Mouse (Mus musculus): ENCODE data around the gene Camta1.

Camta1 gene

DNA sequence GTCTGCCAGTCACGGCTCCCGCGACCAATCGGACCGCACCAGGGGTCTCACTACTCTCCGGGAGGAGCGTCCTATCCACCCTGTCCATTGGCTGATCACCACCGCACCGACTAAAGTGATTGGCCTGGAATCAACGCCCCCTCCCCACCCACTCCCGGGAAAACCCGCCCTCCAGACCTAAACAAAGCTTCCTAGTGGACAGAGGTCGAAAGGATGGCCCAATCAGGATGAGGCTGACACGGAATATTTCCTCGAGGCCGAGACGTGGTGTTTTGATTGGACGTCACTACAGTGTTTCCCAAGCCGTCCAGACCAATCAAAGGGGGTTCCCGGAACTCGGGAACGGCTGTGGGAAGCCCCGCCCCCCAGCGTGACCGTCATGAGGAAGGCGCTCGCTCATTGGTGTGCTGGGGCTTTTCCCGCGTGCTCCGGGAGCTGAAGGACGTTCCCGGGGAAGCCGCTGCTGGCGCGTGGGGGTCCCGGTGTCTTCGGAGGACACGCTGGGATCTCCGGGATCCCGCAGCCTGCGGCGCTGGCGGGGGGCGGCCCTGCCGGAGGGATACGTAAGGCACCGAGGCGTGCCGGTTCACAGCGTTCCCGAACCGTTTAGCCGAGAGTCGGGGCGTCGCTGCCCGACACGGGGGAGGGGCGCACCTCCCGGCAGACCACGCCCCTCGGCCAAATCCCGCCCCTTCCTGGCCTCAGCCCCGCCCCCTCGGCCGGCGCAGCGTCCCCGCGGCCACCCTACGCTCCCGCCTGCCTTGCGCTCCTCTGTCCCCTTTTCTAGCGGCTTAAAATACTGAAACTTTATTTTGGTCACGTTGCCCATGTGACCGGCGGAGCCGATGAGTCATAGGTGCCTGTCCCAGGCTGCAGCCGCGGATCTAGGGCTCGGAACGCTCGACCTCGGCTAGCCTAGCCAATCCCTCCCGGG is at the start of gene Camta1:
Gene Camta1 (minus strand): TSS at position 71 of the 934 bp plus-strand sequence.
- peak; percentile 99 for DNase-seq (ENCODE audit: low spot score in 2 of 2)

DNA sequence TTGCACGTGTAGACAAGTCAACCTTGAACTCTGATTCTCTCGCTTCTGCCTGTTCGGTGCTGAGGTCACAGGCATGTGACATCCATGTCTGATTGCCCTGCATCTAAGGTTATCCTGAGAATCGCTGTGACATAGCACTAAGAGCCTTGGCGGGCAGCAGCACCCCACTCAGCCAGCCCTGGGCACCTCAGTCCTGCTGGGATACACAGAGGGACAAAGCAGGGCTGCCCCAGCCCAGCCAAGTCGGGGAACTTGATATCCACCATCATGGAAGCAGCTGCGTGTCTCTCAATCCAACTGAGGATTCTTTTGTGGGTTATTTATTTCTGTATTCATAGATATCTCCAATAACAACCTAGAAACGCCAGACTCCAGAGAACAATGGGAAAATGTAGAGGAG is 47.1 kb upstream of the Camta1 start:
- DNase-seq (ENCODE audit: low spot score in 2 of 2), result no peak

- DNase-seq (ENCODE audit: low spot score in 2 of 2), result no peak
These were observed 46.1 kb upstream of the Camta1 start for GRCm38 (mm10) chr4:151907577-151908343.

DNA sequence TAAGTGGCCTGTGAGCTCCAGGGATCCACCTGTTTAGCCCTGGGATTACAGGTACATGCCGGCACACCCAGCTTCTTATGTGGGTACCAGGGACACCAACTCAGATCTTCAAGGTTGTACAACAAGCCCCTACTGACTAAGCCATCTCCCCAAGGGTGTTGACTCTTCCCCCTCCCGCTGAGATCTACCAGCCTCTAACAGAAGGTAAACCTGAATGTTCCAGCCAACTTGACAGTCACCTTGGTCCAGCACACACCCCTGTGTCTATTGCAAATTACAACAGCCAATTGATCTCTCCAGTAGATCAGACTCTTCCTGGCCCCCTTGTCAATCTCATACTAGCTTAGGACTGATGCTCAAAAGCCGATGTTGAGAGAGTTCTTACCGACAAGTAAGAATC is 43.9 kb upstream of the Camta1 start:
- DNase-seq (ENCODE audit: low spot score in 2 of 2), result no peak

DNA sequence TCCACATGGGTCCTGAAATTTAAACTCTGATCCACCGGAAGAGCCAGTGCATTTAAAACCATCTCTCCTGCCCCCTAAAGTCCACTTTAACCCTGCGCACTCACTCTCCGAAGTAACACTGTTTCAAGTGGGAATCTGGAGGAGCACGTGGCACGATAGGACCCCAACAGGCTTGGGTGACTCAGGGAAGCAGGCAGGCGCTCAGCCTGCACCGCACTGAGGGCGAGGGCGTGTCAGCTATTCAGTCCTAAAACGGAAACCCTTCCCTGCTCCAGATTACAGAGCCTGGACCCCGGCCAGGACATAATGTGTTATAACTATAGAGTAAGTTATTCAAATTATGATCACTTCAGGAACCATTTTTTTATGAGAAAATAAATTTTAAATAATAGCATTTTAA is 42.4 kb upstream of the Camta1 start:
- DNase-seq (ENCODE audit: low spot score in 2 of 2), result no peak

DNA sequence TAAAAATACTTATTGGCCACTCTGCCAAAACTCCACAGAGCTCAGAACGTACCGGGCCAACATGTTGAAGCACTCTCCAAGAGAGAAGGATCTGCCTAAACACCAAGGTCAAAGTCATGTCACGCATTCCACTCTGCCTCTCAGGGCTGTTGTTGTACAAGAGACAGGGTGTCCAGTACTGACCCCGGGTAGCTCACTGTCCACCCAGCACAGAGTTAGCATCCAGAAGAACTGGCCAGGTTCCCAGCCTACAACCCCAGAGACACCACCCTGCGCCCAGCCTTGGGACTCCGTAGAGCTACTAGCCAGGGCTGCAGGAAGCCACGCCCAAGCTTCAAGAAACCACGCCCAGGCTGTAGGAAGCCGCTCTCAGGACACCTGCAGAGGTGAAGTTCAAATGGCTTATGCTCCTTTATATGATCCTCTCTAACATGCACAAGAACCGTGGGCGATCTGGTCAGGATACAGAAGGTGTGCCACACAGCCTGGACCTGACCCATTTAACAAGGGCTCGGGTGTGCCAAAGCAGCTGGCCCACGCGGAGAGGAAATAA is 41.1 kb upstream of the Camta1 start:
- DNase-seq (ENCODE audit: low spot score in 2 of 2), result peak in 1 of 2 experiments; percentile 10

DNA sequence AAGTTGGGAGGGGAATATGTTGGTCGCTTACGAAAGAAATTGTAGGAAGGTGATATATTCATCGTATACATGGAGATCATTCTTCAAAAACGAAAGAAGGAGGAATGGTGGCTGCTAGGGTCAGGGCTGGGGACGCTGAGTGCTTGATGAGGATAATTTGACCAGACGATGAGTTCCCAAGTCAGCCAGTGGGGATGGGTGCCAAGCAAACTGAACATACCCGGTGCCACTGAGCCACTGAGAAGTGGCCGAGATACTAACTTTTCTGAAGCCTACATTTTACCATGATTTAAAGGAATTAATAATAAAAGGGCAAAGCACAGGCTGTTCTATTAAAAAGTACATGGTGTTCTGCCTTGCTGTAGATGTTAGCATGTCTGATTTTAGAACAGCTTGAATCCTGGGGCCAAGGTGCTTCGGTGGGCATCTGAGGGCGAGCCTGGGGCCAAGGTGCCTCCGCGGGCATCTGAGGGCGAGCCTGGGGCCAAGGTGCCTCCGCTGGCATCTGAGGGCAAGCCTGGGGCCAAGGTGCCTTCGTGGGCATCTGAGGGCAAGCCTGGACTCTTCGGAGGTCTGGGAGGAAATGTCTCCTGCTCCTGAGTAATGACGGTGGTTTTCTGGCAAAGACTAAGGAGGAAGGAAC is 40.5 kb upstream of the Camta1 start:
- no peak for DNase-seq (ENCODE audit: low spot score in 2 of 2)

DNA sequence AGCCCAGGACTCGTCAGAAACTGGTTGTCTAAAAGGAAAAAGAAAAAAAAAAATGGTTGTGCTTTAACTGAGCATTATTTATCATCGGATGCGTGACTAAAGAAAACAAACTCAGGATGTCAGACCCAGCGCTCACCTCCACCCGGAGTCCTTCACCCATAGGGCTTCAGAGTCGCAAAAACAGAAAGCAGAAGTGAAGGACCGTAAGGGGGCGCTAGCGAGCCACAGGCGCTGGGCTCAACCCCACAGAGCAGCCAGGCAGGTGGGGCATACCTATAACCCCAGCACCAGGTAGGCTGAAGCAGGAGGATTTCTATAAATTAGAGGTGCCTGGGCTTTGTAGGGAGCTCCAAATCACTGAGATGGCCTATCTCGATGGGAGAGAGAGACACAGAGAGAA is 39.7 kb upstream of the Camta1 start:
- no peak for DNase-seq (ENCODE audit: low spot score in 2 of 2)

DNA sequence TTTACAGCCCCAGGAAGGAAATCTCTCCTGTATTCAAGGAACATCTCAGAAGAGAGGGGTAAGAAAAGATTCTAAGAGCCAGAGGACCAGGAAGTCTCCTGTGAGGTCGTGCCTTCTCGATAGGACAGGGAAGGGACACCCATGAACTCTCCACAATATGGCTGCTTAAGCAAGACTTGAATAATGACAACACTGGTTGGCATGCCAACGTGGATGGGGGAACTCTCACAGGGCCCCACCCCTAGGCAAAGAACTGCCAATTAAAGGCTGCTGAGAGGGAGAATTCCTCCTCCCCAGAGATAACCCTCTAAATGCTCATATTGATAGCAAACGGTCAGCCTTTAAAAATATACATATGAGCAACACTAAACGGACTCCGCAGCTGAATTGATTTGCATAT is 39.1 kb upstream of the Camta1 start:
- no peak for DNase-seq (ENCODE audit: low spot score in 2 of 2)

GRCm38 (mm10) chr4:151899707-151900384 is 38.2 kb upstream of the Camta1 start:
- no peak for DNase-seq (ENCODE audit: low spot score in 2 of 2)

DNA sequence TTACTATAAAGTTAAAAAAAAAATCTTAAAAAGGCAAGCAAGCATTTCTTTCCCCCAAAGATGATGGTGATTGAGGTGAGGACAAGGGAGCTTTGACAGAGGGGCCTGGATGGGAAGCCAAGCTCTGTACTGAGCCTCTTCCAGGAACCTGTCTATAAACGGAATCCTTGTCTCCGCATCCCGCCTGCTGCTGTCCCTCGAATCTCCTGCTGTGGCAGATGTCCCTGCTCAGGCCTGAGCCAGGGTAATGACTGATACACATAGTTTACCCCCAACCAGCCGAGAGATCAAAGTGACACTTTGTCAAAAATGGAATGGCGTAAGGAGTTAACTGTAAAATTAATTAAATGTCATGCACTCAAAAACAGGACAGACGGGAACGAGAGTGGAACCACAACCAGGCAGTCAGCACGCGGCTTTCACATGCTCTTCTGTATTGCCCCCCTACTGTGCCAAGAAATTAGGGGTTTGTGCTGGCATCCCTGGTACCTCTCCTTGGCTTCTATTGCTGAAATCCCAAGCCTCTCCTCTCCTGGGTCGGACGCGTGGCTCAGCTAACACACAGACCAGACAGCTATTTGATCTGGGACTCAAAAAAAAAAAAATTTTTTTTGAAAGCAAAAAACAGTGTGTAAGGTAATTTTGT is 37.0 kb upstream of the Camta1 start:
- DNase-seq (ENCODE audit: low spot score in 2 of 2), result no peak

- no peak for DNase-seq (ENCODE audit: low spot score in 2 of 2)
These were observed 35.5 kb upstream of the Camta1 start for GRCm38 (mm10) chr4:151897069-151897617.

GRCm38 (mm10) chr4:151895624-151896023 is 33.9 kb upstream of the Camta1 start:
- DNase-seq (ENCODE audit: low spot score in 2 of 2), result no peak

DNA sequence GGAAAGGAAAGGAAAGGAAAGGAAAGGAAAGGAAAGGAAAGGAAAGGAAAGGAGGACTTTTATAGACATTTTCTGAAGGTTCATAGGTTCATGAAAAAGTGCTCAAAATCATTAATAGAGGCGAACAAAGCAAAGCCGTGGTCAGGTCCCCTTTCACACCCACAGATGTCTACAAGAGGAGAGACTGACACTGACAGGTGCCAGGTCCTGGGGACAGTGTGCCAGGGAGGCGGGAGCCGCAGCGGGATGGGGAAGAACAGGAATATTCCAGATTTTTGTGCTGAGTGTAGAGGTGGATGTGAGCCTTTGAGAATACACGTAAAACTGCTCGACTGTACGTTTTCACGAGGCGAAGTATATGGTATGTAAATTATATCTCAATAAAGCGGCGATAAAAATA is 33.2 kb upstream of the Camta1 start:
- DNase-seq (ENCODE audit: low spot score in 2 of 2), result no peak

GRCm38 (mm10) chr4:151893241-151893640 is 31.6 kb upstream of the Camta1 start:
- no peak for DNase-seq (ENCODE audit: low spot score in 2 of 2)

GRCm38 (mm10) chr4:151881590-151881989 is 19.9 kb upstream of the Camta1 start:
- DNase-seq (ENCODE audit: low spot score in 2 of 2), result no peak

DNA sequence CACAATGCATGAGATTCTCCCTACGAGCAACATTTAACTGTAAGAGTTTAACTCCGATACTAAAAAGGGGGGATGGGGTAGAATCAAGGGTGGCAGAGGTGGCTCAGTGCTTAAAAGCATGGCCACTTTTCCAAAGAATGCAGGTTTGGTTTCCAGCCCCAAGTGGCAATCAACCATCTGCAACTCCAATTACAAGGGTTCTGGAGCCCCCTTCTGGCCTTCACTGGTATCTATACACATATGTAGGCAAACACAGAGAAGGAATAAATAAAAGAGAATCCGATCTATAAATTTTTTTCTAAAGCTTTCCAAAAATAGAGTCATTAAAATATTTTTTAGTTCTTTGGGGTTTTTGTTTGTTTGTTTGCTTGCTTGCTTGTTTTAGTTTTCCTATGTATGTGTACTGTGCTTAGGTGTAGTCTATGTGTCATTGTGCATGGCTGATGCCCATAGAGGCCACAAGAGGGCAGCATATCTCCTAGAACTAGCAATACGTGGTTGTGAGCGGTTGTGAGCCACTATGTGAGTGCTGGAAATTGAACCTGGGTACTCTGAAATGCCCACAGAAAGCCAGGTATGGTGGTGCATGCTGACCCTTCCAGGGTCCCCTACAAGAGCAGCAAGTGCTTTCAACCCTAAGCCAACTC is 18.5 kb upstream of the Camta1 start:
- no peak for DNase-seq (ENCODE audit: low spot score in 2 of 2)

DNA sequence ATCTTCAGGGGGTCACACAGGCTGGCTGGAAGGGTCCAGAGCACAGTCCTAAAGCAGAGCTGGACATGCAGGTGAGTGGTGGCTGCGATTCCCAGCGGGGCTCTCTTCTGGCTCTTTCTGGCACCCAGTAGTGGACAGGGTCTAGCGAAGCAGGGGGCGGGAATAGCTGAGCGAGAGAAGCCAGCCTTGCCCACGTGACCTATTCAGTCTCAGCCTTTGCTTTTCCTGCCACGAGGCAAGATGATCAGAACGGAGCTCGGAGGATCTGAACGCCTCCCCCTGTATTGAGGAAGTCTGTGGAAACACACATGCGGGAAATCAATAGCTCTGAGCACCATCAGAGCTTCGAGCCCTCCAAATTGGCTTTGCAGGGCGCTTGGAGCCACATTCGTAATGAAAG is 14.7 kb upstream of the Camta1 start:
- DNase-seq (ENCODE audit: low spot score in 2 of 2), result no peak

GRCm38 (mm10) chr4:151863511-151863910 is 1.8 kb upstream of the Camta1 start:
- no peak for DNase-seq (ENCODE audit: low spot score in 2 of 2)

- DNase-seq (ENCODE audit: low spot score in 2 of 2), result no peak
These were observed 238 bp downstream of the Camta1 start for GRCm38 (mm10) chr4:151861471-151861805.
